Mouse (Mus musculus) megakaryocyte, embryonic 14.5 days (primary cell): Measurements from ENCODE around the gene Fam196b.

Experiments used
- FLI1 ChIP-seq: IDR thresholded peaks from 2 replicates; pipeline ENCODE4 v1.6.1; 2012; ENCODE audit warnings: low read length, inconsistent platforms, mixed read lengths
- GATA1 ChIP-seq: IDR thresholded peaks from 3 replicates; pipeline ENCODE4 v1.6.1; 2012; ENCODE audit warnings: mixed read lengths, low read length, inconsistent platforms, borderline replicate concordance

DNA sequence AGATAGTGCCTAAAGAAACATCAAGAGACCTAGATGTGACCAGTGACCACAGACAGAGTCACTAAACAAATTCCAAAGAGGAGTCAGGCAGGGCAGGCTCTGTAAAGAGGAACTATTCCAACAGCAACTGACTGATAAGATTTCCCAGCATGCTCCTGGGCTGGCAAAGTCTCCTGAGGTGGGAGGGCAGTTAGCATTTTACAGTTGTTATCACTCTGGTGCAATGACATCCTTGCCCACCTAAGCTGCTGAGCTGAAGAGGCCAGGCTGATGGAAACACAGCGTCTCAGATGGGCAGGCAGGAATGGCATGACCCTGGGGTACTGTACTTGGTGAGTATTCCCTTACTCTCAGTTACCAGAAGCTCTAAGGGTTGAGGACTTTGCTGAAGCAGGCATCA is 15.1 kb upstream of the Fam196b start:
- no peak for TF ChIP-seq GATA1
- TF ChIP-seq FLI1: no peak
